Comparison of ENCODE assay signal across 12 mouse cellular contexts in the genomic region with DNA sequence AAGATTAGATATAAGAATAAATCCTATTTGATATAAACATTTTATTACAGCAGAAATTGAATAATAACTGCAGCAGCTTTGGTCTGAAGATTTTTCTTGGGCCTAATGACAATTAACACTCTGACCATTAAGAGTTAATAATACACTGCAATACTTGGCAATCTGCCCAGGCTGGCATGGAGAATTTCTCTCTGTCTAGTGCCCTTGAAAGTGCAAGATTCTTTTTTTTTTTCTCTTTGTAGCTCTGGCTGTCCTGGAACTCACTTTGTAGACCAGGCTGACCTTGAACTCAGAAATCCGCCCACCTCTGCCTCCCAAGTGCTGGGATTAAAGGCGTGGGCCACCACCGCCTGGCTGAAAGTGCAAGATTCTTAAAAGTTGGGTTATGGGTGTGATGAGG. TPM values are rescaled to one million over a fixed set of nuclear protein-coding genes. Genes with fewer than 3 reads are reported as not detected.
DNase-seq lines count a peak whose midpoint lies in the region; ATAC-seq and TF ChIP-seq lines count a peak whose summit lies in the region.
"Had no signal": no experiment of that assay in that cellular context is flagged by ENCODE, and none has a peak within 500 bp of the region (broad histone marks: within the 10 kb centered on the region; RNA-seq: fewer than 3 reads in every experiment).

No protein-coding gene starts in this region.

- no peak overlapping the region for H3K9ac ChIP-seq in lung, embryonic 14.5 days
- no peak overlapping the region for H3K9ac ChIP-seq in forebrain, embryonic 15.5 days (replicated peaks)
- H3K9ac ChIP-seq: limb, embryonic 13.5 days; neural tube, embryonic 12.5 days had no signal

- H3K27ac ChIP-seq in lung, embryonic 14.5 days (ENCODE audit: low read depth): no peak overlapping the region
- H3K27ac ChIP-seq in forebrain, embryonic 15.5 days (replicated peaks): no peak overlapping the region
- H3K27ac ChIP-seq: limb, embryonic 13.5 days; neural tube, embryonic 12.5 days had no signal

- DNase-seq in lung, embryonic 14.5 days: peak; percentile 77
- DNase-seq in lung, adult 2 months: no peak
- DNase-seq in adrenal gland, adult 2 months: peak; percentile 57
- peak; percentile 40 to 73 for DNase-seq in kidney, adult 8-10 months
- DNase-seq in ovary, postnatal 36 days (ENCODE audit: low spot score): peak; percentile 27
- DNase-seq in layer of hippocampus, adult 8-10 months (ENCODE audit: low spot score in 2 of 2): no peak
- DNase-seq: gastrocnemius, postnatal 14 days; thymus, adult 18-20 months had no signal

- WGBS in lung, embryonic 14.5 days: 63% methylated on average over 3 of the region's 3 CpGs
- WGBS in lung, adult 2 months: 55% methylated on average over 3 of the region's 3 CpGs
- 56% methylated on average over 3 of the region's 3 CpGs for WGBS in forebrain, embryonic 15.5 days

- H3K27me3 ChIP-seq in lung, embryonic 14.5 days (ENCODE audit: insufficient read depth, low read length): no peaks in the 10 kb centered on the region
- no peaks in the 10 kb centered on the region for H3K27me3 ChIP-seq in forebrain, embryonic 15.5 days
- H3K27me3 ChIP-seq: limb, embryonic 13.5 days; neural tube, embryonic 12.5 days had no signal

- no peak overlapping the region for H3K4me2 ChIP-seq in lung, embryonic 14.5 days
- H3K4me2 ChIP-seq in forebrain, embryonic 15.5 days (replicated peaks): no peak overlapping the region
- H3K4me2 ChIP-seq: limb, embryonic 13.5 days; neural tube, embryonic 12.5 days had no signal

- ATAC-seq in lung, embryonic 14.5 days (ENCODE audit: insufficient read depth): no peak
- no peak for ATAC-seq in forebrain, embryonic 15.5 days (replicated peaks)

- no peak overlapping the region for H3K4me3 ChIP-seq in lung, embryonic 14.5 days (ENCODE audit: low read depth, low read length)
- no peak overlapping the region for H3K4me3 ChIP-seq in lung, adult 2 months (replicated peaks; ENCODE audit: extremely low read depth, low read depth, low read length)
- no peak overlapping the region for H3K4me3 ChIP-seq in forebrain, embryonic 15.5 days
- H3K4me3 ChIP-seq: limb, embryonic 13.5 days; neural tube, embryonic 12.5 days had no signal

- TF ChIP-seq CTCF in lung, embryonic 14.5 days (IDR thresholded peaks at IDR 0.05; ENCODE audit: low read depth): no peak
- TF ChIP-seq CTCF in lung, adult 2 months (IDR thresholded peaks at IDR 0.05; ENCODE audit: insufficient read depth, low read length): no peak

- H3K36me3 ChIP-seq in lung, embryonic 14.5 days (ENCODE audit: insufficient read depth): no peaks in the 10 kb centered on the region
- H3K36me3 ChIP-seq in forebrain, embryonic 15.5 days: no peaks in the 10 kb centered on the region
- H3K36me3 ChIP-seq: limb, embryonic 13.5 days; neural tube, embryonic 12.5 days had no signal

- no peaks in the 10 kb centered on the region for H3K9me3 ChIP-seq in lung, embryonic 14.5 days (ENCODE audit: low read depth, low read length)
- no peaks in the 10 kb centered on the region; the same call in 1 of the 2 replicates for H3K9me3 ChIP-seq in forebrain, embryonic 15.5 days
- H3K9me3 ChIP-seq: neural tube, embryonic 12.5 days had no signal

- H3K4me1 ChIP-seq in lung, embryonic 14.5 days (ENCODE audit: insufficient read depth): peaks cover 3% of the 10 kb centered on the region; the same call in 1 of the 2 replicates
- no peaks in the 10 kb centered on the region for H3K4me1 ChIP-seq in lung, adult 2 months (ENCODE audit: control insufficient read depth, insufficient read depth, low read length)
- peaks cover 6% of the 10 kb centered on the region for H3K4me1 ChIP-seq in forebrain, embryonic 15.5 days

- no peak for TF ChIP-seq POLR2A in lung, adult 2 months (IDR thresholded peaks at IDR 0.05; ENCODE audit: borderline replicate concordance, extremely low read depth, low read depth, low read length)

RNA-seq across cellular contexts. Expression of a gene that starts 5.1 kb away (rescaled TPM):
- polyA plus RNA-seq in lung, embryonic 14.5 days (2014; fragmentation: Nextera tagmentation; extraction: Ambion mirVana): 55.1 and 56.6 TPM in 2 replicates
- polyA plus RNA-seq in lung, adult 2 months (2012; rRNA removed): 1.6 and 1.9 TPM in 2 replicates
- 1 to 10 TPM; 2.3 to 2.9 TPM for total RNA-seq in adrenal gland, adult 2 months (2021)
- 2.6 and 3.3 TPM in 2 replicates for polyA plus RNA-seq in adrenal gland, adult 2 months (2012; rRNA removed)
- 10 to 100 TPM in 3 of 4 experiments, 1 to 10 TPM in 1; 9.8 to 20.7 (median 16.0) TPM for total RNA-seq in layer of hippocampus, adult 8-10 months (2022)
- polyA plus RNA-seq in forebrain, embryonic 15.5 days (2015; fragmentation: Nextera tagmentation; extraction: Ambion mirVana): 41.9 and 45.8 TPM in 2 replicates

RNA-seq across cellular contexts. Expression of a gene that starts 32.9 kb away (rescaled TPM):
- polyA plus RNA-seq in lung, embryonic 14.5 days (2014; fragmentation: Nextera tagmentation; extraction: Ambion mirVana): 0.58 and 0.84 TPM in 2 replicates
- not detected in 2 replicates for polyA plus RNA-seq in lung, adult 2 months (2012; rRNA removed)
- total RNA-seq in adrenal gland, adult 2 months (2021): not detected
- not detected in 2 replicates for polyA plus RNA-seq in adrenal gland, adult 2 months (2012; rRNA removed)
- total RNA-seq in layer of hippocampus, adult 8-10 months (2022): 1 to 10 TPM in 3 of 4 experiments, under 1 TPM in 1; 0.81 to 2.2 (median 2.1) TPM
- 5.2 and 6.7 TPM in 2 replicates for polyA plus RNA-seq in forebrain, embryonic 15.5 days (2015; fragmentation: Nextera tagmentation; extraction: Ambion mirVana)
- total RNA-seq: gastrocnemius, postnatal 14 days had no signal
- polyA plus RNA-seq: large intestine, adult 2 months had no signal

Comparison
In these comparisons a context has a peak if more than half of its experiments do, and no peak if none do; other contexts are left out.
1. DNase-seq: peak in lung, embryonic 14.5 days (single experiment), adrenal gland, adult 2 months (single experiment), kidney, adult 8-10 months (2 of 2) and ovary, postnatal 36 days (single experiment); none in lung, adult 2 months (single experiment) and layer of hippocampus, adult 8-10 months (0 of 2).
2. RNA of a gene that starts 5.1 kb away (polyA plus RNA-seq): 55.1 to 56.6 TPM in lung, embryonic 14.5 days and 41.9 to 45.8 TPM in forebrain, embryonic 15.5 days; 2.6 to 3.3 TPM in adrenal gland, adult 2 months and 1.6 to 1.9 TPM in lung, adult 2 months; every median in the first group is over 10 times any median in the second.